Mouse (Mus musculus) midbrain, embryonic 14.5 days (tissue): ENCODE data around the gene Klhl3. TPM values are rescaled to one million over a fixed set of nuclear protein-coding genes. Genes with fewer than 3 reads are reported as not detected.

Source experiments
- ATAC-seq: fragments of 200-750 bp; cut with Nextera tagmentation; 2 replicates; pipeline ENCODE4 v1.8.0; 2017; ENCODE audit warnings: moderate number of reproducible peaks, moderate library complexity; ENCODE audit not compliant: low FRiP score, low TSS enrichment
- DNase-seq: peaks from one replicate; pipeline ENCODE4 v3.0.0-alpha.2; 2015
- H3K27ac ChIP-seq: fragments of 300-500 bp; sonication (generic); replicated peaks from 2 replicates; pipeline ENCODE4 v1.5.1; 2014; ENCODE audit warnings: mild to moderate bottlenecking, low read depth, low read length, moderate library complexity
- H3K27me3 ChIP-seq: fragments of 300-500 bp; sonication (generic); 2 replicates; pipeline ENCODE4 v1.6.1; 2014; ENCODE audit warnings: low read length, control low read depth, mixed read lengths; ENCODE audit not compliant: control insufficient read depth, insufficient read depth
- H3K36me3 ChIP-seq: fragments of 300-500 bp; sonication (generic); 2 replicates; pipeline ENCODE4 v1.6.1; 2014; ENCODE audit warnings: low read length, control low read depth; ENCODE audit not compliant: control insufficient read depth, insufficient read depth
- H3K4me1 ChIP-seq: fragments of 300-500 bp; sonication (generic); 2 replicates; pipeline ENCODE4 v1.6.1; 2014; ENCODE audit warnings: mild to moderate bottlenecking, antibody characterized with exemption, low read length, control low read depth; ENCODE audit not compliant: control insufficient read depth, insufficient read depth
- H3K4me2 ChIP-seq: fragments of 300-500 bp; sonication (generic); 2 replicates; pipeline ENCODE4 v1.6.1; 2014; ENCODE audit warnings: mild to moderate bottlenecking, low read length, moderate library complexity
- H3K4me3 ChIP-seq: fragments of 300-500 bp; sonication (generic); replicated peaks from 2 replicates; pipeline ENCODE4 v1.5.1; 2014; ENCODE audit warnings: low read depth, low read length
- H3K9ac ChIP-seq: fragments of 300-500 bp; sonication (generic); replicated peaks from 2 replicates; pipeline ENCODE4 v1.6.1; 2014; ENCODE audit warnings: mild to moderate bottlenecking, low read length, moderate library complexity
- H3K9me3 ChIP-seq: fragments of 300-500 bp; sonication (generic); 2 replicates; pipeline ENCODE4 v1.6.1; 2016; ENCODE audit warnings: low read length, control low read depth, mixed read lengths; ENCODE audit not compliant: control insufficient read depth
- WGBS: fragments of 180-500 bp; shearing (Covaris S2); extraction: QIAGEN DNeasy Blood & Tissue Kit; methylation state at CpG from one replicate; pipeline ENCODE4 v1.1.7; 2014; 5-methylcytosine and 5-hydroxymethylcytosine counted together
- polyA plus RNA-seq: library from polyadenylated mRNA; unstranded; fragments of >200 nt; fragmentation: Nextera tagmentation; extraction: Ambion mirVana; gene quantifications from 2 replicates; pipeline ENCODE4 v1.2.1, GENCODE M21; 2014

Gene Klhl3
- polyA plus RNA-seq, 1 experiment from 2014 or later, result 10.1 TPM

DNA sequence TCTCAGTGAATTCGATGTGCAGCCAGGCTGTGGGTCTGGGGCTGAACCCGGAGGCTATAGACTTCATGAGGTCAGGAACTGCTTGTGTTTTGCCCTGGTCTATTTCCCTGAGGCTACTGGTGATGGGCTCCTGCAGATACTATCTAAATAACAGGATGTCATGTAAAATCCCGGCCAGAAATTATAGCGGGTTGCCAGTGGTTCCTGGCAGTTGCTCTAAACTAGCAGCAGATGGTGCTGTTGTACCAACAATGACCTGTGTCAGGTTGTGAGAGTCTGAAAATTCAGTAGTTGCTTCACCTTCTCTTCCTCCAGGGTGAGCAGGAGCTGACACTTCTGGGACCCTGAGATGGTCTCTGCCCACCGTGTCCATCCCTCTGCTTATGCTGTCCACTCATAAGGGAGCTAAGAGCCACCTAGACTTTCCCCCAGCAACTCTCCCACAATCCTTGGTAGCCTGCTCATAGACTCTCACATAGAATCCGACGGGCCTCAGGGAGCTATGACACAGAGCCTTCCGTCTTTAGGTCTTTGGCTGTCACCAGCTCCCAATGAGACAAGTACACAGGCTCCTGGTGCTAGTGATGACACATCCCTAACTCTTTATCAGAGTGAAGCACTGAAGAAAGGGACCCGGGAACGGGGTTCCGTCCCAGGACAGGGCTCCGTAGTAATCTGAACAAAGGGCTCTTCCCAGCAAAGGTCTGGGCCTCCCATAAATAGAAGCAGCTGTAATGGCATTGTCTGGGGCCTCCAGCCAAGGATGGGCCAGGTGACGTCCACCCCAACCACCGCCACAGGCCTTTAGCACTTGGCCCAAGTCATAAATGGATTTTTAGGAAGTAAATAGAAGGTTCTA is 101.1 kb downstream of the Klhl3 start:
- no peaks in the 10 kb centered on the region for H3K27me3 ChIP-seq
- 66% methylated on average over 14 of the region's 14 CpGs for WGBS
- DNase-seq (peak; percentile 89), ATAC-seq (peak; percentile 53)
- H3K4me1 ChIP-seq, result no peaks in the 10 kb centered on the region
- no peak overlapping the region for H3K27ac ChIP-seq
- no peaks in the 10 kb centered on the region for H3K9me3 ChIP-seq
- no peak overlapping the region for H3K4me2 ChIP-seq
- 0 out of 2 replicates have a peak, but pooled peaks cover 5% of the 10 kb centered on the region for H3K36me3 ChIP-seq
- no peak overlapping the region for H3K9ac ChIP-seq
- H3K4me3 ChIP-seq, result no peak overlapping the region

DNA sequence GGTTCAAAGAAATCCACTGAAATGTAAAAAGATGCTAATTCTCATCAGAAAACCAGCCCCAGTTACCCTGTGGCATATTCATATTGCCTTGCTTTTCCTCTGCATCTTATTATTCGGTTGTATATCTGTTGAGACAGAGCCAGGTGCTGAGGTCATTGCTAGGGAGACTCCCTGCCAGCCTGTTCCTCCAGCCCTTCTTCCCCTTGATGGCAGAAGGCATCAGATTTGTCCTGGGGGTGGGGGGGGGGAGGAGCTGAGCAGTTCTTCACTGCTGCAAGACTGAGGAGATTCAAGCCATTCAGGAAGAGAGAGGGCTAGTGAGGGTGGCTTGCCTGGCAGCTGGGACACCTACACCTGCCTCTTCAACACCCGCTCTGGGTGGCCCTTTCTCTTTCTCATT is 101.9 kb downstream of the Klhl3 start:
- DNase-seq, result no peak
- no peaks in the 10 kb centered on the region for H3K9me3 ChIP-seq
- 84% methylated on average over 2 of the region's 2 CpGs for WGBS

DNA sequence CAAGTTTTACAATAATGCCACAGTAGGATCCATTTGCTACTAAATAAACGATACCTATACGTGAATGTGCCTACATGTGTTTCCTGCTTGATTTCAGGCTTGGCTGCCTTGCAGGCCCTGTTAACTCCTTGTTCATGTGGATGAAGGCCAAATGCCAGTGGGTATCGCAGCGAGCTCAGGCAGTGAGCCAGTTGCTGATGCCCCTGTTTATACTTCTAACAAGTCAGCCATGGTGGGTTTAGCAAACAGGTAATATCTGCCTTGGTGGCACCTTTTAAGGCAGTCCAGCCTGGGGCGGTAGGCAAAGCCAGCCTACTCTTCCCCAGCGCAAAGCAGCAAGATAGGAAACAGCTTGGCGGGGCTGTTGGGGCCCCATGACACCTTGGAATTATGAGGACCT is 103.0 kb downstream of the Klhl3 start:
- no peak overlapping the region for H3K4me2 ChIP-seq
- no peak overlapping the region for H3K9ac ChIP-seq
- H3K4me1 ChIP-seq, result no peaks in the 10 kb centered on the region
- H3K27me3 ChIP-seq, result no peaks in the 10 kb centered on the region
- WGBS, result 94% methylated on average over 7 of the region's 7 CpGs
- H3K9me3 ChIP-seq, result no peaks in the 10 kb centered on the region
- no peak overlapping the region for H3K27ac ChIP-seq
- DNase-seq, result no peak
- ATAC-seq, result no peak
- H3K36me3 ChIP-seq, result 0 out of 2 replicates have a peak, but pooled peaks cover 5% of the 10 kb centered on the region
- no peak overlapping the region for H3K4me3 ChIP-seq

More for the DNA sequence above, 101.9 kb downstream of the Klhl3 start:
- H3K27ac ChIP-seq, result no peak overlapping the region
- no peak overlapping the region for H3K4me2 ChIP-seq
- no peaks in the 10 kb centered on the region for H3K4me1 ChIP-seq
- H3K4me3 ChIP-seq, result no peak overlapping the region
- H3K9ac ChIP-seq, result no peak overlapping the region
- H3K27me3 ChIP-seq, result no peaks in the 10 kb centered on the region
- ATAC-seq, result no peak
- H3K36me3 ChIP-seq, result 0 out of 2 replicates have a peak, but pooled peaks cover 5% of the 10 kb centered on the region

DNA sequence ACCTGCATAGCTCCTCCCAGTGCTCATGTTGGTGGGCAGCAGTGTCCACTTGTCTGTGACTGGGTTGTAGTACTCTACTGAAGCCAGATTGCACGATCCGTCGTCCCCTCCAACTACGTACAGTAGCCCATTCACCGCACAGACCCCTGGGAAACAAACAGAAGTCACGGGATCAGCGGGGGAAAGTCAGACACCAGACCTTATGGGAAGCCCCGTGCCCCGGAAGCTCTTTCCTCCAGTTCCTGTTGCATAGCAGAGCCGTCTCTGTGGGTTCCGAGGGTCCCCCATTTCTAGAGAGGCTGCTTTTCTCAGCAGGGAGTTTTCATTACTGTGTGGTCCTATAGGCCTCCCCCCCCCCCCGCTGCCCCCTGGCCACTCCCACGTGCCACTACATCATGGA is 104.1 kb downstream of the Klhl3 start:
- H3K27me3 ChIP-seq, result no peaks in the 10 kb centered on the region
- H3K9ac ChIP-seq, result no peak overlapping the region
- H3K4me3 ChIP-seq, result no peak overlapping the region
- WGBS, result 81% methylated on average over 13 of the region's 13 CpGs
- no peak for ATAC-seq
- H3K4me1 ChIP-seq, result no peaks in the 10 kb centered on the region
- no peak overlapping the region for H3K27ac ChIP-seq
- no peak for DNase-seq
- H3K9me3 ChIP-seq, result no peaks in the 10 kb centered on the region
- H3K36me3 ChIP-seq, result 0 out of 2 replicates have a peak, but pooled peaks cover 7% of the 10 kb centered on the region
- no peak overlapping the region for H3K4me2 ChIP-seq

DNA sequence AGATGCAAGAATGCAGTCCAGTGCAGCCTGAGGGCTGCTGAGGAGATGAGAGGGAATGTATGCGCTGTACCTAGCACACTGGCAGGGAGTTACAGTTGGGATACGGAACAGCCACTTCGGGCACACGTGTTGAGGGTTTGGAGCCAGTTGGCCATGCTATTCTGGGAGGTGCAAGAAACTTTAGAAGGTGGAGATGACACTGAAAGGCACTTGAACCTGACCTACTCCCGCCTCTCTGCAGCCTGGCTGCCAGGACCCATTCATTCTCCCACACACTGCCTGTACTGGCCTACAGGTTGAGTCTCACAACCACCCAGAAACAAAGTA is 105.4 kb downstream of the Klhl3 start:
- H3K9ac ChIP-seq, result no peak overlapping the region
- 90% methylated on average over 5 of the region's 5 CpGs for WGBS
- no peaks in the 10 kb centered on the region for H3K9me3 ChIP-seq
- no peak for DNase-seq
- H3K27ac ChIP-seq, result no peak overlapping the region
- no peak overlapping the region for H3K4me3 ChIP-seq
- no peak overlapping the region for H3K4me2 ChIP-seq
- ATAC-seq, result no peak
- no peaks in the 10 kb centered on the region for H3K4me1 ChIP-seq
- H3K27me3 ChIP-seq, result no peaks in the 10 kb centered on the region
- 0 out of 2 replicates have a peak, but pooled peaks cover 12% of the 10 kb centered on the region for H3K36me3 ChIP-seq

DNA sequence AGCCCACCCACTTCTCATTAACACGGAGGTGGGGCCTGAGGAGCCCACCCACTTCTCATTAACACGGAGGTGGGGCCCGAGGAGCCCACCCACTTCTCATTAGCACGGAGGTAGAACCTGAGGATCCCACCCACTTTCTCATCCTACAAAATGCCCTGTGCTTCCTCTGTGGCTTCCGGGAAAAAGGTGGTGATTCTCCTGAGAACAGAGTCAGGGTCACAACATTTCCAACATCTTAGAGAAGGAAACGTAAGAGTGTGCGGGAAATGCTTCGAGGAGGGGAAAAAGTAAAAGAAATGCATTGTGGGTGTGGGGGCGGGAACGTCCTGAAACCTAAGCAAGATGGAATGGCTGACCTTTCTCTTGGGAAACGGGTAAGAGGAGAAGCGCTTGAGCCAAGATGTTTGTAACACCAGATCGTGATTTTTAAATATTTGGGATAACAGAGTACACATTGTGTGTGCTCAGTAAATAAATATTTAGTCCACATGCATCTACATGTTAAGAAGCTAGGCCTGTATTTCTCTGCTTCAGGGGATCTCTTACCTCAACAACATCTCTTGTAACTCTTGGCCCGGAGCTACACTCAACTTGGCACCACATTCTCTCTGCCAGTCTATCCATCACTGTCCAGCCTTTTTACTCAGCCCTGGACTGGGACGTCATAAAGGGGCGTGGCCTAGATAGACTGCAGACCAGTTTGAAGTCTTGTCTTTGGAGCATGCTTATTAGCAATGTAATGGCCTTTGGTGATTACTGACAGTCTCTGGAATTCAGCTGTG is 105.9 kb downstream of the Klhl3 start:
- Histone ChIP-seq H3K36me3 (0 out of 2 replicates have a peak, but pooled peaks cover 12% of the 10 kb centered on the region), H3K27ac (no peak overlapping the region), H3K27me3 (no peaks in the 10 kb centered on the region), H3K9ac (no peak overlapping the region), H3K4me1 (no peaks in the 10 kb centered on the region), H3K4me2 (no peak overlapping the region), H3K9me3 (no peaks in the 10 kb centered on the region), H3K4me3 (no peak overlapping the region)
- DNase-seq, result no peak
- ATAC-seq, result no peak
- 61% methylated on average over 16 of the region's 16 CpGs for WGBS

DNA sequence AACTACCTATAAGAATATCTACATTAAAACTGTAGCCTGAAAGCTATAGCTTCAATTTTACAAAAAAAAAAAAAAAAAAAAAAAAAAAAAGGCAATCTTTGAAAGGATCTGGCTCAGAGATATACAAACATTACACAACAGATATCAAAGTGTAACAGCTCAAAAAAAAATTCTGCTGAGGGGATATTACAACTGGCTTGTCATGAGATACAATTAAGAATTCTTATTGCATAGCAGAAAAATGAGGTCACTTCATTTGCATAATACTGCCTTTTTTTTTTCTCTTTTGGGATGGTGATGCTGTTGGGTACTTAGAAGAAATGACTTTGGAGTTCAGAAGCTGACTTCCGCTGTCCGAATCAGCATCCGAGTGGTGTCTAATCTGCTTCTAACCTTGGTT is 111.6 kb downstream of the Klhl3 start:
- no peak overlapping the region for H3K4me3 ChIP-seq
- ATAC-seq (no peak), DNase-seq (no peak)
- WGBS, result 72% methylated on average over 3 of the region's 3 CpGs
- H3K27ac ChIP-seq, result no peak overlapping the region
- no peaks in the 10 kb centered on the region for H3K9me3 ChIP-seq
- H3K27me3 ChIP-seq, result no peaks in the 10 kb centered on the region
- H3K4me1 ChIP-seq, result no peaks in the 10 kb centered on the region
- H3K4me2 ChIP-seq, result no peak overlapping the region
- H3K36me3 ChIP-seq, result 0 out of 2 replicates have a peak, but pooled peaks cover 6% of the 10 kb centered on the region
- no peak overlapping the region for H3K9ac ChIP-seq

DNA sequence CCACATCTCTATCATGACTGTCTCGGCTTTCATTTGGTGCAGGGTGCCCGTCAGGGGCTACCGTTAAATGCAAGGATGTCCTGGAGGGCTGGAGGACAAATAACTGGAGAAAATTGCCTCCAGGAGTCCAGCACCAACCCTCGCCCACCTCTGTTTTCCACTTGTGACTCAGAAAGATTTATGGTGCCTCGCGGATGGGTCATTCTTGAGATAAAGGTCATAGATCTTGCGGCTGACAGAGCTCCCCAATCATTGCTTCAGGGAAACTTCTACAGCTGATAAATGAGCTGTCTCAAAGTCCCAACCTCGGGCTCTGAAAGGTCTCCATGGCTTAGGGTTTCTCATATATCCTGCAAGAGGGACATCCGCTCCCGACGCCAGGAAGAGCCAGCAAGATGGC is 116.9 kb downstream of the Klhl3 start:
- H3K4me2 ChIP-seq, result no peak overlapping the region
- DNase-seq (no peak), ATAC-seq (no peak)
- no peak overlapping the region for H3K27ac ChIP-seq
- no peaks in the 10 kb centered on the region for H3K9me3 ChIP-seq
- no peaks in the 10 kb centered on the region for H3K36me3 ChIP-seq
- H3K9ac ChIP-seq, result no peak overlapping the region
- H3K27me3 ChIP-seq, result no peaks in the 10 kb centered on the region
- H3K4me1 ChIP-seq, result no peaks in the 10 kb centered on the region
- H3K4me3 ChIP-seq, result no peak overlapping the region
- WGBS, result 88% methylated on average over 11 of the region's 11 CpGs
